Mouse (Mus musculus) Patski (cell line): Measurements from ENCODE around the gene Cox16. TPM values are rescaled to one million over a fixed set of nuclear protein-coding genes. Genes with fewer than 3 reads are reported as not detected.
A peak's percentile ranks its signal among the peaks of the same experiment; 100 is the strongest.
"Not testable (repeated sequence)": the region's sequence is repeated elsewhere in the genome, so short reads cannot be mapped to it uniquely, and the experiment has no call there.

Experiments used
- ATAC-seq: fragments of 100-300 bp; one replicate; pipeline ENCODE4 v1.8.0; 2021
- CTCF ChIA-PET: fragments of 350-600 bp; sonication (Branson Sonifier 250); formaldehyde crosslinking; loops from one replicate; lab custom pipeline; 2022; ENCODE audit warnings: inconsistent platforms; lab: Charles Lee
- POLR2A ChIA-PET: fragments of 350-600 bp; sonication (Branson Sonifier 250); formaldehyde crosslinking; loops from one replicate; lab custom pipeline; 2022; ENCODE audit warnings: antibody characterized with exemption, inconsistent platforms; lab: Charles Lee
- DNase-seq: peaks from one replicate; pipeline ENCODE4 v3.0.0-alpha.2; 2011; ENCODE audit warnings: low read depth, low spot score
- H3K27me3 ChIP-seq: fragments of 371-371 bp; one replicate; pipeline ENCODE4 v1.5.1; 2021
- CTCF ChIP-seq: fragments of 100-300 bp; IDR thresholded peaks from one replicate; pipeline ENCODE4 v1.5.1; 2021
- in situ Hi-C: fragments of 300-500 bp; cut with MboI; formaldehyde crosslinking; loops from 3 replicates; pipeline ENCODE4 v1.11.1; 2018; ENCODE audit warnings: low pct_unique_long_range_greater_than_20kb, mixed read lengths
- polyA plus RNA-seq: library from polyadenylated mRNA; unstranded; gene quantifications from one replicate; pipeline ENCODE4 v1.2.3, GENCODE M21; 2021

The Cox16 gene
- polyA plus RNA-seq: 18.9 TPM

DNA sequence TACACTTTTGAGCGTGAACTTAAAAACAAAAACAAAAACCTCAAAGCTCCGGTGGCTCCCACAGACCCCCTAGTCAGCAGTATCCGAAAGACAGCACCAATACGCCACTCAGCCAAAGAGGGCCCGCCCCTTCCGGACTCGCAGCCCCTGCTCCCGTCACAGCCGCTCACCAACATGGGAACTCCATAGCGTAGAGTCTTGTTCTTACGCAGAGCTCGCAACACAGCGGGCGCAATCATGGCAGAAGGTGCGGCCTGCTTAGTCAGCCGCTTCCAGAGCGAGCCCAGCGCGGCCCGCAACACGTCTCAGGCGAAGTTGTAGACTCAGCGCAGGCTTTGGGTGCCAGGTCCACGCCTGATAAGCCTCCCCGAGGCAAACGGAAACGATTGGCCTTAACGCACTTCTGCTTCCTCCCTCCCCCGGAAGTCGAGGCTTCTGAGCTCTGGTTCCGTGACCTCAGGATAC, at the start of gene Cox16:
TSS of gene Cox16 (minus strand) at position 401 of the 465 bp plus-strand sequence.
- ChIA-PET POLR2A (no interaction called here), CTCF (no interaction called here)
- no peak for TF ChIP-seq CTCF
- ATAC-seq: peak; percentile 71
- DNase-seq: no peak
- H3K27me3 ChIP-seq: no peaks in the 10 kb centered on the region
- in situ Hi-C loops: no loop called here

DNA sequence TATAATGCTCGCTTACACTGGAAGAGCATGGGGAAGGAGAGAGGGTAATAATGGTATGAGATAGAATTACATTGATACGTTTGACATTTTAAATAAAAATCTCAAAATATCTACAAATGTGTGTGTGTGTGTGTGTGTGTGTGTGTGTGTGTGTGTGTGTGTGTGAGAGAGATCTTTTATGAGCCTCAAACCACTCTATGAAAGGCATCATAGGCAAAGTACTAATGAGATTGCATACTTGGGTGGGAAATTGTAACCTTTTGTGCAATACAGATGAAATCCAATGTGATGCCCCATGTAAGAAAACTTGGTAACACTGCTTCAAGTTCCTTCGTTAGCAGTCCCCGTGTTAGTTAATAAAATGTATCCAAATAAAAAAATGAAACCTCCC, 48.1 kb upstream of the Cox16 start:
- in situ Hi-C loops: no loop called here
- DNase-seq (no peak), ATAC-seq (no peak)
- H3K27me3 ChIP-seq: no peaks in the 10 kb centered on the region
- ChIA-PET CTCF (no interaction called here), POLR2A (no interaction called here)
- no peak for TF ChIP-seq CTCF

DNA sequence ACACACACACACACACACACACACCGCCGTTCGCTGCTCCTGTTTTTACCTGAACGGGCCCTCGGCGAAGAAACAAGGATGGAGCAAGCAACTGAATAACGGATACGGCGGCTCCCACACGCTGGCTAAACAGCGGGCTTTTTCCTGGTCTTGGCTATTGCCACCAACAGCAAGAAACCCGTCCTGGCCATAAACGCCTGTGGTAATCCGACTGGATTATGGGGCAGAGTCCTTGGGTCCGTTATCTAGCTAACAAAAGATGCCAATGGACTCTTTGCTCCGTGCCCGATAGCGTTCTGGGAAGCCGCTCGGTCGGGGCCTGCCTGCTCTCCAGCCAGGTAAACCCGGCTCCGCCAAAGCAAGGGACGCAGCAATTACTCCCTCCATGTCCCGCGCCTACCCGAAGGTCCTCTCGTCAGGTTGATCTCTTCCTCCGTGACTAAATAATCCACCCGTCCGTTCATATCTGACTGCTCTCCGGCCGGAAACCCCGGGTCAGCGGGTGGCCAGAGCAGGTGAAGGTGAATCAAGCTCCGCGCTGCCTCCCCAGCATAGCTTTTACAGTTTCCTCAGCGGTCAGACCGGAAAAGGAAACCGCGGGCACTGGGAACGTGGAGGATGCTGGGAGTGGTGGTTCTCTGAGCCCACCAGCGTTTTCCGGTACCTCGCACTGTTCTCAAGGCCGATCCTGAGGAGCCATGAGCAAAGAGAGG, 47.5 kb upstream of the Cox16 start, which contains the start of the genes Gm20498 and Synj2bp:
TSS of gene Gm20498 (minus strand) at position 590 of the 713 bp plus-strand sequence.
TSS of gene Synj2bp (minus strand) at position 596 of the 713 bp plus-strand sequence.
- ATAC-seq: peak; percentile 99
- CTCF ChIA-PET: no interaction called here
- no peaks in the 10 kb centered on the region for H3K27me3 ChIP-seq
- peak; percentile 31 for DNase-seq
- in situ Hi-C loops: no loop called here
- POLR2A ChIA-PET: no interaction called here
- no peak for TF ChIP-seq CTCF

DNA sequence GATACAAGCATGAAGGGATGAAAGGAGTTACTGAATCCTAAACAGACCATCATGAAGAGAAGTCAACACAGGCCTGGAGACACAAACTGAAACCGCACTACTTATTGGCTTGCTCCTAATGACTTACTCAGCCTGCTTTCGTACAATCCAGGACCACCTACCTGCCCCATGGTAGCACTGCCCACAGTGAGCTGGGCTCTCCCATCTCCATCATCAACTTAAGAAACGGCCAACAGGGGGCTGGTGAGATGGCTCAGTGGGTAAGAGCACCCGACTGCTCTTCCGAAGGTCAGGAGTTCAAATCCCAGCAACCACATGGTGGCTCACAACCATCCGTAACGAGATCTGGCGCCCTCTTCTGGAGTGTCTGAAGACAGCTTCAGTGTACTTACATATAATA, 45.7 kb upstream of the Cox16 start:
- POLR2A ChIA-PET, H3K27me3 ChIP-seq, CTCF ChIA-PET, DNase-seq, ATAC-seq, in situ Hi-C loops: not testable (repeated sequence)

DNA sequence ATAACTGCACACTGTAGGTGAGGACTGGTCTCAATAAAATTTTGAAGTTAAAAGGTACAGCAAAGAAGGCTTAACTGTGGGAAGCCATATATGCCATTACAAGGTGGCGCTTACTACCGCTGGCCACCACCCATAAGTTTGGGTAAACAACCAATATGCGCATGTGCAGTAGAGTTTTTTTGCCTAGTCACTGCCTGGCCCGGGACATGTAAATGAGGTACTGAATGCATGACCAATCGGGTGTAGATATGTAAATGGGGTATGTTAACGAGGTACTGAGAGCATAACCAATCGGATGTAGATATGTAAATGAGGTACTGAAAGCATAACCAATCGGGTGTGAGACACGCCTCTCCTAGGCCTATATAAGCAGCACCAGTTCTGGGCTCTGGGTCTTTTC, 12.0 kb upstream of the Cox16 start:
- not testable (repeated sequence) for ATAC-seq

DNA sequence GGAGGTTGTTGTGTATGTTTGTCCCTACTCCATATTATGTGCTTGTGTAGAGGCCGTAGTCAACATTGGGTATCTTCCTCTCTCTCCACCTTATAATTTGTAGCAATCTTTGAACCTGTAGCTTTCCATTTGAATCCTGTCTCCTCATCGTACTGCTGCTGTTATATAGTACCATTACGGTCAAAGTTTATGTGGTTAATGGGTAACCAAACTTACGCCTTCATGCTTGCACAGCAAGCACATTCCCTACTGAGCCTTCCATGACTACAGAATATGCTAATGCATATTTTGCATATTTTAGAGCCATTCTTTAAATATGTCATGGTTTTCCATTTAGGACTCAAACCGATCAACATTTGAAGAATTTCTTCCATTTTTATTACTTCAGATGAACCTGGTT, 5.6 kb upstream of the Cox16 start:
- DNase-seq (no peak), ATAC-seq (no peak)
- CTCF ChIA-PET: no interaction called here
- H3K27me3 ChIP-seq: no peaks in the 10 kb centered on the region
- POLR2A ChIA-PET: no interaction called here
- TF ChIP-seq CTCF: no peak
- in situ Hi-C loops: no loop called here

More for the DNA sequence above, 12.0 kb upstream of the Cox16 start:
- POLR2A ChIA-PET, DNase-seq, in situ Hi-C loops, CTCF ChIA-PET, H3K27me3 ChIP-seq: not testable (repeated sequence)

DNA sequence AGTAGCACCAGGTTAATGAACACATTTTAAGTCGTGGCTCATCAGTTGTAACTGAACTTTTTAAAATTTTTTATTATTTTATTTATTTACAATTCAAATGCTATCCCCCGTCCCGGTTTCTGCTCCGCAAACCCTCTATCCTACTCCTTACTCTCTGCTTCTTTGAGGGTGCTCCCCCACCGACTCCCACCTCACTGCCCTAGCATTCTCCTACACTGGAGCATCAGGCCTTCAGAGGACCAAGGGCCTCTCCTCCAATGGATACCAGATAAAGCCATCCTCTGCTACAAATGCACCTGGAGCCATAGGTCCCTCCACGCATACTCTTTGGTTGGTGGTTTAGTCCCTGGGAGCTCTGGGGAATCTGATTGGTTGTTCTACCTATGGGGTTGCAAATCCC, 384 bp upstream of the Cox16 start:
- H3K27me3 ChIP-seq: no peaks in the 10 kb centered on the region
- ATAC-seq: no peak
- ChIA-PET POLR2A (no interaction called here), CTCF (no interaction called here)
- in situ Hi-C loops: no loop called here
- no peak for DNase-seq
- no peak for TF ChIP-seq CTCF

DNA sequence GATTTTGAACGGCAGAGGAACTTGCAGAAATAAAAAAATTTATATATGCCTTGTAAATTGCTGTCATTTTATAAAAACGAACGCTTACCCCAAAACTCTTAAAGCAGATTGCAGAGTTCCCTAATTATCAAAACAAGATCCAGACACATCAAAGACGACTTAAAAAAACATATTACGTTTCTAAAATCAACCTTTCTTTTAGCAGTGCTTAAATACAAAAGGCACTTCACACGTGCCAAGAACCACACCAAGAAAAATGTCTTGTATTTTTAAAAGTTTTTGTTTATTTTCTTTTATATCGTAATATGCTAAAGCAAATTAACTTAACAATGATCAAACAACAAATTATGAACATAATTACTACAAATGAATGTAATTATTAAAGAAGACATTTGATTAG, 715 bp downstream of the Cox16 start:
- ATAC-seq (no peak), DNase-seq (no peak)
- ChIA-PET POLR2A (no interaction called here), CTCF (no interaction called here)
- in situ Hi-C loops: no loop called here
- no peaks in the 10 kb centered on the region for H3K27me3 ChIP-seq
- TF ChIP-seq CTCF: no peak

DNA sequence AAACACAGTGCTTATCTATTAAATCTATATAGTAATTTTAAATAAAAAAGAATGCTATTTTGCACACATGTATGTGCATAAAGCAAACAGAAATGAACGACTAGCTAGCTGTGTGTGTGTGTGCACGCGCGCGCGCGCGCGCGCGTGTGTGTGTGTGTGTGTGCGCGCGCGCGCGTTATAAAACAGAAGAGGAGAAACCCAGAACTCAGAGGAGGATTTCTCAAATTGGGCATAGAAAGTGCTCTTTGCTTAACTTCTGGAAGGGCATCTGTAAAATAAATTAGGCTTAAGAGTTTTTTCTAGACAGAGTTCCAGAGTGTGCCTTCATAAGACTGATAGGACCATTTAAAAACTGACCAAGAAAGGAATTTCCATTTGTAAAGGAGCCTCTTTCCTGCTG, 1.3 kb downstream of the Cox16 start:
- in situ Hi-C loops: no loop called here
- no peak for TF ChIP-seq CTCF
- CTCF ChIA-PET: no interaction called here

DNA sequence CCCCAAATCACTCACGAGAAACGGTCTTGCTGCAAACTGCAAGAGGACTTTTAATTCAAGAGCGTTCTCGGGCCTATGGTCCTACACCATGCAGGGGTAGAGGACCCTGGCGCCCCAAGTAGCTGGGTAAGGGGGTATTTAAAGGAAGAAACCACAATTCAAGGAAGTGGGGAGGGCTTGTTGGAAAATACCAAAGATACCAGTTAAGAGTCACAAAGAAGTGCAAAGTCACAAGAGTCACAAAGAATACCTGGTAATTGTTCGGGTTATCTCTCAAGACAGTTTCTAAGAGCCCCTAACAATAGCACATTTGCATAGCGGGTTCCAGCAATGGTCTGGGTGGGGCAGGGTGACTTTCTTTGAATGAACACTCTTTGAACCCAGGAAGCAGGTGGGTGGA, 25.9 kb downstream of the Cox16 start:
- ATAC-seq, DNase-seq, in situ Hi-C loops, CTCF ChIA-PET, POLR2A ChIA-PET, H3K27me3 ChIP-seq: not testable (repeated sequence)

More for the DNA sequence above, 1.3 kb downstream of the Cox16 start:
- ATAC-seq (no peak), DNase-seq (no peak)
- no peaks in the 10 kb centered on the region for H3K27me3 ChIP-seq
- POLR2A ChIA-PET: no interaction called here

DNA sequence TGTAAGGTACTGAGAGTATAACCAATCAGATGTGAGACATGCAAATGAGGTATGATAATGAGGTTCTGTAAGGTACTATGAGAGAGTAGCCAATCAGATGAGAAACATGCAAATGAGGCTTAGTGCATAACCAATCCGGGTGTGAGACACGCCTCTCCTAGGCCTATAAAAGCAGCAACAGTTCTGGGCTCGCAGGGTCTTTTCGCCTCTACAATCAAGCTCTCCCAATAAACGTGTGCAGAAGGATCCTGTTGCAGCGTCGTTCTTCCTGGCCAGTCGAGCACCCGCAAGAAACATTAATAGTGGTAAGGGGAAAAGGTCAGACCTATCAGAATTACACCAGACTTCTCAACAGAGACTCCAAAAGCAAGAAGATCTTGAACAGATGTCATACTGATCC, 45.9 kb downstream of the Cox16 start:
- ATAC-seq, CTCF ChIA-PET, H3K27me3 ChIP-seq, in situ Hi-C loops, POLR2A ChIA-PET, DNase-seq: not testable (repeated sequence)

DNA sequence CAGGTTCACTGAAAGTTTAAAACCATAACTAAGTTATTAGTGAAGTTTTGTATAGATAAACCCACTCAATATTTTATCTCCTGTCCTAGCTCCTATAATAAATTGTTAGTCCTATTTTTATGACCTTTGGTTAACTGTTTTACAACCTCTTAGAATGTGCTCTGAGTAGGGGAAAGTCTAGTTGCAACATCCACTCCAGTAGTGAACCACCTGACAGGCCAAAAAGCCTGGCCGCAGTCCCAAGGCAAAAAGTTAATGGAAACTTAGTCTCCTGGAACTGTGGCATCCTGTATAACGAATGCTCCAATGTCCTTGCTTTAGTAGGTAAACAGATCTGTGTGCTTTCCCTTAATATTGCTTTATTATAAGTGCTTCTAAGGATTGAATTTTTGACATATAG, 50.1 kb downstream of the Cox16 start:
- H3K27me3 ChIP-seq, POLR2A ChIA-PET, DNase-seq, in situ Hi-C loops, ATAC-seq, CTCF ChIA-PET: not testable (repeated sequence)
